Mouse (Mus musculus) T-helper 1 cell (primary cell): ENCODE measurements at regions not wholly inside any gene's neighbourhood (a gene's known extent, or its start where the extent isn't known, plus 50 kb on each side); places are given as distances from the start of the nearest gene placed in this dataset.

ENCODE experiments used
- in situ Hi-C: fragments of 300-600 bp; cut with MboI, MseI; formaldehyde crosslinking; loops from one replicate; pipeline ENCODE4 v1.15.1; 2025; ENCODE audit warnings: high pct_unique_total_duplicates

- in situ Hi-C loops, result no loop called here
Measured at GRCm38 (mm10) chr6:103405961-103406360, 104.4 kb upstream of the Chl1 start.

- in situ Hi-C loops, result no loop called here
Measured at GRCm38 (mm10) chr6:103414888-103415287, 95.5 kb upstream of the Chl1 start.

GRCm38 (mm10) chr6:103421013-103421933 is 89.1 kb upstream of the Chl1 start:
- in situ Hi-C loops, result no loop called here

GRCm38 (mm10) chr6:103430933-103431594 is 79.3 kb upstream of the Chl1 start:
- in situ Hi-C loops, result no loop called here

GRCm38 (mm10) chr6:103431595-103431957 is 78.8 kb upstream of the Chl1 start:
- in situ Hi-C loops, result no loop called here
